Mouse (Mus musculus) heart, embryonic 16.5 days (tissue): ENCODE measurements around the gene Lamtor5. TPM values are rescaled to one million over a fixed set of nuclear protein-coding genes. Genes with fewer than 3 reads are reported as not detected.
"Not testable (repeated sequence)": the region's sequence is repeated elsewhere in the genome, so short reads cannot be mapped to it uniquely, and the experiment has no call there.

Source experiments
- ATAC-seq: fragments of 200-750 bp; cut with Nextera tagmentation; replicated peaks from 2 replicates; pipeline ENCODE4 v1.8.0; 2017; ENCODE audit warnings: moderate number of reproducible peaks; ENCODE audit not compliant: insufficient read depth, low FRiP score; ENCODE audit errors: extremely low read depth
- H3K27ac ChIP-seq: fragments of 300-500 bp; sonication (generic); 2 replicates; pipeline ENCODE4 v1.5.1; 2014; ENCODE audit warnings: mild to moderate bottlenecking, low read length, control low read depth, moderate library complexity
- H3K27me3 ChIP-seq: fragments of 300-500 bp; sonication (generic); 2 replicates; pipeline ENCODE4 v1.6.1; 2014; ENCODE audit warnings: low read length, mixed read lengths; ENCODE audit not compliant: control insufficient read depth, insufficient read depth
- H3K36me3 ChIP-seq: fragments of 300-500 bp; sonication (generic); 2 replicates; pipeline ENCODE4 v1.6.1; 2014; ENCODE audit not compliant: control insufficient read depth, insufficient read depth
- H3K4me1 ChIP-seq: fragments of 300-500 bp; sonication (generic); 2 replicates; pipeline ENCODE4 v1.6.1; 2014; ENCODE audit warnings: low read length, mixed read lengths; ENCODE audit not compliant: control insufficient read depth, insufficient read depth
- H3K4me2 ChIP-seq: fragments of 300-500 bp; sonication (generic); 2 replicates; pipeline ENCODE4 v1.6.1; 2014; ENCODE audit warnings: low read depth, mild to moderate bottlenecking, control low read depth, low read length
- H3K4me3 ChIP-seq: fragments of 300-500 bp; sonication (generic); 2 replicates; pipeline ENCODE4 v1.5.1; 2014; ENCODE audit warnings: mild to moderate bottlenecking, control low read depth, low read length
- H3K9ac ChIP-seq: fragments of 300-500 bp; sonication (generic); 2 replicates; pipeline ENCODE4 v1.6.1; 2014; ENCODE audit warnings: low read length, control low read depth
- H3K9me3 ChIP-seq: fragments of 300-500 bp; sonication (generic); replicated peaks from 2 replicates; pipeline ENCODE4 v1.6.1; 2016; ENCODE audit warnings: low read length; ENCODE audit not compliant: control insufficient read depth
- whole genome bisulfite sequencing: fragments of 180-500 bp; shearing (Covaris S2); extraction: QIAGEN DNeasy Blood & Tissue Kit; methylation state at CpG from one replicate; pipeline ENCODE4 v1.1.7; 2014; 5-methylcytosine and 5-hydroxymethylcytosine counted together
- polyA plus RNA-seq: library from polyadenylated mRNA; unstranded; fragments of >200 nt; fragmentation: Nextera tagmentation; extraction: Ambion mirVana; gene quantifications from 2 replicates; pipeline ENCODE4 v1.2.1, GENCODE M21; 2015

The Lamtor5 gene
- polyA plus RNA-seq, 1 experiment from 2014 or later: 172 TPM

DNA sequence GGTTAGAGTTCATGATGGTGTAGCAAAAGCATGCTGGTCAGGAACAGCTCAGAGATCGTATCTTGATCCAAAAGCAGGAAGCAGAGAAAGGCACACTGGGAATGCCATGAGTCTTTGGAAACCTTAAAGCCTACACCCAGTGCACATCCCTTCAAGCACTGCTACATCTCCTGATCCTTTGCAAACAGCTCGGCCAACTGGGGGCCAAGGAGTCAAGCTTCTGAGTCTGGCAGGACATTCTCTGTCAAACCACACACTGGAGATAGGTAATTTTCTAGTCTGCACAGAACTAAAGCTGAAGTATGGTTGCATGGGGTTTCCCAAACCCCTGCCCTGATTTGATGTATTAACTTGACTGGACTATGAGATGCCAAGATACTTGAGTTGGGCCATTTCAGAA is 7.5 kb downstream of the Lamtor5 start:
- no peak for ATAC-seq
- Histone ChIP-seq H3K27ac (no peak overlapping the region), H3K9ac (no peak overlapping the region), H3K9me3 (peaks cover 3% of the 10 kb centered on the region; the same call in 1 of the 2 replicates), H3K4me3 (no peak overlapping the region), H3K27me3 (no peaks in the 10 kb centered on the region), H3K36me3 (peaks cover 14% of the 10 kb centered on the region), H3K4me2 (no peak overlapping the region), H3K4me1 (no peaks in the 10 kb centered on the region)
- WGBS: 67% methylated on average over 2 of the region's 2 CpGs

DNA sequence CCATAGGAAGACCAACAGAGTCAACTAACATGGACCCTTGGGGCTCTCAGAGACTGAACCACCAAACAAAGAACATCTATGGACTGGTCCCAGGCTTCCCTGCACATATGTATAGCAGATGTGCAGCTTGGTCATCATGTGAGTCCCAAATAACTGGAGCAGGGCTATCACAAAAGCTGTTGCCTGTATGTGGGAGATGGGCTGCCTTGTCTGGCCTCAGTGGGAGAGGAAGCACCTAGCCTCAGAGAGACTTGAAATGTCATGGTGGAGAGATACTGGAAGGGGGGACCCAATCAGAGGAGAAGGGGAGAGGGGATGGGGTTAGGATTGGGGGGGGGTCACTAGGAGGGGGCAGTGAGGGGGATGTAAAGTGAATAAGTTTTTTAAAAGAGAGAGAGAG is 8.7 kb downstream of the Lamtor5 start:
- Histone ChIP-seq H3K27me3 (no peaks in the 10 kb centered on the region), H3K4me1 (no peaks in the 10 kb centered on the region), H3K36me3 (peaks cover 11% of the 10 kb centered on the region), H3K4me3 (no peak overlapping the region), H3K9me3 (peaks cover 3% of the 10 kb centered on the region; the same call in 1 of the 2 replicates), H3K27ac (no peak overlapping the region), H3K4me2 (no peak overlapping the region), H3K9ac (no peak overlapping the region)
- no peak for ATAC-seq

- no peaks in the 10 kb centered on the region for H3K4me1 ChIP-seq
- H3K36me3 ChIP-seq: no peaks in the 10 kb centered on the region
- no peaks in the 10 kb centered on the region for H3K9me3 ChIP-seq
- WGBS: 27% methylated on average over 9 of the region's 9 CpGs
- peak; percentile 79 for ATAC-seq
- no peak within 1 kb of the TSS for H3K9ac ChIP-seq
- H3K4me2 ChIP-seq: peak within 1 kb of the TSS; percentile 32; the same call in 1 of the 2 replicates
- H3K27me3 ChIP-seq: no peaks in the 10 kb centered on the region
- no peak within 1 kb of the TSS for H3K4me3 ChIP-seq
- H3K27ac ChIP-seq: peak within 1 kb of the TSS; percentile 44; the same call in 1 of the 2 replicates
Measured at GRCm38 (mm10) chr3:107290764-107291381, 12.2 kb downstream of the Lamtor5 start, which contains the start of gene Slc16a4. Slc16a4 (plus strand) TSS chr3:107291230.

- ATAC-seq: no peak
- H3K9me3 ChIP-seq: no peaks in the 10 kb centered on the region
- no peak overlapping the region for H3K4me2 ChIP-seq
- H3K4me3 ChIP-seq: no peak overlapping the region
- H3K4me1 ChIP-seq: peaks cover 6% of the 10 kb centered on the region; the same call in 1 of the 2 replicates
- WGBS: 77% methylated on average over 5 of the region's 5 CpGs
- H3K36me3 ChIP-seq: 0 out of 2 replicates have a peak, but pooled peaks cover under 1% of the 10 kb centered on the region
- no peaks in the 10 kb centered on the region for H3K27me3 ChIP-seq
- no peak overlapping the region for H3K9ac ChIP-seq
- H3K27ac ChIP-seq: no peak overlapping the region
Measured at GRCm38 (mm10) chr3:107295672-107296360, 17.2 kb downstream of the Lamtor5 start.

DNA sequence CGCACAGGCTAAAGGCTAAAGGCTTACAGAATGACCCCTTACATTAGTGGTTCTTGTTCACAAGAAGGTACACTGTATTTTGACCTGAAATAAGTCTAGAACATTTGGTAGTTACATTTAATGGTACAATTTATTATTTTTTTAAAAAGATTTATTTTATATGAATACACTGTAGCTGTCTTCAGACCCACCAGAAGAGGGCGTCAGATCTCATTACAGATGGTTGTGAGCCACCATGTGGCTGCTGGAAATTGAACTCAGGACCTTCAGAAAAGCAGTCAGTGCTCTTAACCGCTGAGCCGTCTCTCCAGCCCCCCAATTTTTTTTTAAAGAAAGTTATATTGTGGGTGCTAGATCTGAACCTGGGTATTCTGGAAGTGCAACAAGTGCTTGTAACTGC is 18.3 kb downstream of the Lamtor5 start:
- 69% methylated on average over 4 of the region's 4 CpGs for WGBS
- H3K4me2 ChIP-seq, ATAC-seq, H3K9ac ChIP-seq, H3K36me3 ChIP-seq, H3K4me3 ChIP-seq, H3K27me3 ChIP-seq, H3K4me1 ChIP-seq, H3K9me3 ChIP-seq, H3K27ac ChIP-seq: not testable (repeated sequence)

- H3K36me3 ChIP-seq: peaks cover 5% of the 10 kb centered on the region; the same call in 1 of the 2 replicates
- no peaks in the 10 kb centered on the region for H3K9me3 ChIP-seq
- H3K27me3 ChIP-seq: no peaks in the 10 kb centered on the region
- WGBS: 96% methylated on average over 3 of the region's 3 CpGs
- no peak overlapping the region for H3K27ac ChIP-seq
- no peak overlapping the region for H3K4me2 ChIP-seq
- H3K9ac ChIP-seq: no peak overlapping the region
- H3K4me1 ChIP-seq: peaks cover 6% of the 10 kb centered on the region
- ATAC-seq: no peak
- H3K4me3 ChIP-seq: no peak overlapping the region
Measured at GRCm38 (mm10) chr3:107317338-107317737, 38.7 kb downstream of the Lamtor5 start.

GRCm38 (mm10) chr3:107321141-107321540 is 42.5 kb downstream of the Lamtor5 start:
- ATAC-seq: no peak
- peaks cover 11% of the 10 kb centered on the region for H3K36me3 ChIP-seq
- H3K4me2 ChIP-seq: no peak overlapping the region
- no peaks in the 10 kb centered on the region for H3K27me3 ChIP-seq
- no peak overlapping the region for H3K27ac ChIP-seq
- no peak overlapping the region for H3K9ac ChIP-seq
- 81% methylated on average over 2 of the region's 2 CpGs for WGBS
- peaks cover 27% of the 10 kb centered on the region for H3K4me1 ChIP-seq
- no peak overlapping the region for H3K4me3 ChIP-seq
- H3K9me3 ChIP-seq: no peaks in the 10 kb centered on the region

DNA sequence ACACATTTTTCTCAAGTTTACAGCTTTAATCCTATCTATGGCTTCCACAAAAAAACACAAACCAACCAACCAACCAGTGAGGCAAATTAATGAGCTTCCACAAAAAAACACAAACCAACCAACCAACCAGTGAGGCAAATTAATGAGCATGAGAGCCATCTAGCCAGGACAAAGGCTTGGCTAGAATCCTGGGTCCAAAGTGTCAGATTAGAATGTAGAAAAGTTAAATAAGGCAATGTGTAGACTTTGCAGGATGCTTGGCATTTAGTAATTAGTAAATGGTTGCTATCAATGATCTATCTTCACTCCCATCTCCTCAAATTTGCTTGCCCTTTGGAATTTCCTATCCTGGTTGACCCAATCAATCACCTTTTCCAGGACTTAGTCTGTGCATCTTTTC is 43.1 kb downstream of the Lamtor5 start:
- Histone ChIP-seq H3K4me1 (peaks cover 27% of the 10 kb centered on the region), H3K36me3 (peaks cover 11% of the 10 kb centered on the region), H3K4me2 (no peak overlapping the region), H3K27me3 (no peaks in the 10 kb centered on the region), H3K9ac (no peak overlapping the region), H3K4me3 (no peak overlapping the region), H3K27ac (no peak overlapping the region), H3K9me3 (no peaks in the 10 kb centered on the region)
- ATAC-seq: no peak

DNA sequence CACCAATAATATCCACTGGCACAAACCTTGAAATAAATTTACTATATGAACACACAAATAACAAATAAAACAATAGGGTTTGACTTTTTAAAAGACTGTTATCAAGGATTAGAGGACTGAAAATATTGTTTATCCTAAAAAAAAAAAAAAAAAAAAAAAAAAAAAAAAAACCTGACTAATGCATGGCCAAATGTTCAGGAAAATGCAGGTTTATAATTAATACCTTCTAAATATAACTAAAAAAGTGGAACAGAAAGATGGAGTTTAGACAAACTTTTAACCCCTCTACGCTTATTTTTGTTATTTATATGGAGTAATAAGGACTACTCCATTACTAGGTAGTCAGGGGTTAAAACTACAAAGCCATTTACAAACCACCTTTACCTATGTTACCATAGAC is 47.8 kb downstream of the Lamtor5 start:
- H3K4me1 ChIP-seq: peaks cover 45% of the 10 kb centered on the region

More for the DNA sequence above, 47.8 kb downstream of the Lamtor5 start:
- no peak overlapping the region for H3K4me2 ChIP-seq
- no peak overlapping the region for H3K27ac ChIP-seq
- ATAC-seq: no peak
- WGBS: 95% methylated on average over 1 of the region's 1 CpGs
- H3K9ac ChIP-seq: no peak overlapping the region
- H3K27me3 ChIP-seq: no peaks in the 10 kb centered on the region
- H3K9me3 ChIP-seq: no peaks in the 10 kb centered on the region
- no peak overlapping the region for H3K4me3 ChIP-seq
- peaks cover 26% of the 10 kb centered on the region for H3K36me3 ChIP-seq
